Mouse (Mus musculus) C2C12 (cell line): ENCODE data around the gene Gm47985. TPM values are rescaled to one million over a fixed set of nuclear protein-coding genes. Genes with fewer than 3 reads are reported as not detected.
"Not testable (repeated sequence)": the region's sequence is repeated elsewhere in the genome, so short reads cannot be mapped to it uniquely, and the experiment has no call there.

Experiments used
- H3K27me3 ChIP-seq: one replicate; pipeline ENCODE4 v1.6.1; 2011; ENCODE audit not compliant: control insufficient read depth, insufficient read depth, insufficient read length
- H3K36me3 ChIP-seq: one replicate; pipeline ENCODE4 v1.6.1; 2011; ENCODE audit not compliant: control insufficient read depth, insufficient read depth
- H3K4me3 ChIP-seq: one replicate; pipeline ENCODE4 v1.5.1; 2011; ENCODE audit warnings: mild to moderate bottlenecking, control low read depth; ENCODE audit not compliant: poor library complexity, insufficient read depth, severe bottlenecking
- H3K79me2 ChIP-seq: one replicate; pipeline ENCODE4 v1.6.1; 2011; ENCODE audit not compliant: control insufficient read depth, insufficient read depth
- H3K79me3 ChIP-seq: one replicate; pipeline ENCODE4 v1.6.1; 2011; ENCODE audit warnings: low read depth, control low read depth
- H3ac ChIP-seq: one replicate; pipeline ENCODE3; 2011; ENCODE audit warnings: low read depth; ENCODE audit not compliant: control insufficient read depth, insufficient read length
- CEBPB ChIP-seq: IDR thresholded peaks from one replicate; pipeline ENCODE4 v1.6.1; 2011; ENCODE audit warnings: low read depth, mild to moderate bottlenecking, control low read depth, moderate library complexity
- CTCF ChIP-seq: IDR thresholded peaks from one replicate; pipeline ENCODE4 v1.5.1; 2011; ENCODE audit not compliant: control insufficient read depth, insufficient read depth, insufficient read length
- FOSL1 ChIP-seq: IDR thresholded peaks from one replicate; pipeline ENCODE4 v1.8.0; 2011; ENCODE audit warnings: mild to moderate bottlenecking, low read length; ENCODE audit not compliant: poor library complexity, insufficient read depth, severe bottlenecking
- MAX ChIP-seq: IDR thresholded peaks from one replicate; pipeline ENCODE4 v1.6.1; 2011; ENCODE audit warnings: mild to moderate bottlenecking, control low read depth
- MYOD1 ChIP-seq: IDR thresholded peaks from one replicate; pipeline ENCODE4 v1.6.1; 2011; ENCODE audit warnings: low read depth; ENCODE audit not compliant: control insufficient read depth, insufficient read length
- MYOG ChIP-seq: IDR thresholded peaks from one replicate; pipeline ENCODE4 v1.6.1; 2011; ENCODE audit not compliant: control insufficient read depth, insufficient read length; ENCODE audit errors: extremely low read depth
- USF1 ChIP-seq: IDR thresholded peaks from one replicate; pipeline ENCODE4 v1.6.1; 2011; ENCODE audit warnings: low read depth, mild to moderate bottlenecking, control low read depth, moderate library complexity
- polyA plus RNA-seq: library from polyadenylated mRNA; unstranded; fragments of >200 nt; fragmentation: generic; extraction: Trizol; gene quantifications from one replicate; pipeline ENCODE4 v1.2.1, GENCODE M21; 2012; ENCODE audit warnings: missing spikeins

Gm47985 gene
- polyA plus RNA-seq, 1 experiment, result 0.07 TPM

DNA sequence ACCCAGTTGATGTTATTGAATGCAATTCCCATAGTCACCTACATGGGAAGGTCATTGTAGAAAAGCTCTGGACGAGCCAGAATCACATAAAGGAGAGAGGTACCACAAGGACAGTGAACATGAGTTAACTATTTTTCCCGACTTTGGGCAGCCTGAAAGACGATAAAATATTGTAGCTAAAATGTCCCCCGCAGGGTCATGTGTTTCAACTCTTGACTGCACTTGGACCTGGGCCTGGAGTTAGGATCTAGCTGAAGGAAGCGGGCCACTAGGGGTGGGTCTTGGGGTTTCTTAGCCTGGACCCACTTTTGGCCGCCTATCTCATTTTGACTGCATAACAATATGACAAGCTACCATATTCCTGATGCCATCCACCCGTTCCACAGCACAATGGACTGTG, 32.1 kb upstream of the Gm47985 start:
- no peaks in the 10 kb centered on the region for H3K79me2 ChIP-seq
- H3K27me3 ChIP-seq, result no peaks in the 10 kb centered on the region
- H3K4me3 ChIP-seq, result no peak overlapping the region
- no peak for TF ChIP-seq MYOG
- TF ChIP-seq MYOD1, result no peak
- TF ChIP-seq CEBPB, result no peak
- no peak for TF ChIP-seq USF1
- TF ChIP-seq FOSL1, result no peak
- no peak for TF ChIP-seq MAX
- TF ChIP-seq CTCF, result no peak
- no peak overlapping the region for H3ac ChIP-seq
- H3K36me3 ChIP-seq, result no peaks in the 10 kb centered on the region
- no peaks in the 10 kb centered on the region for H3K79me3 ChIP-seq

DNA sequence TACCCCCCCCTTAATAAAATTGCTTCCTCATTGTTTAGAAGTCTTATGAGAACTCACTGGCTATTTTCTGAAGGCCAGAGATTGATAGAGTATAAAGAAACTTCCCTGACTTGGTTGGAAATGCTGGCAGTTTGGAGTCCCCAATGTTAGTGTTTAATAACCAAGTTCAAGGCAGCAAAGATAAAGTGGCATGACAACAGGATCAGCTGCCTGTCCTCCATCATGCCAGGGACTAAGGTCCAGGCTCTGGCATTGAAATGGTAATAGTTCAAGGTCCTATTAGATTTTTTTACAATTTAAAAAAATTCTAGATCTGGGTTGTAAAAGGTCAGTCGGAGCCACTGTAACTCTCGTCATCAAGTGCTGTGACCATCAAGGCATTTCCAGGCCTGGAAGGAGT, 31.2 kb upstream of the Gm47985 start:
- Histone ChIP-seq H3ac (no peak overlapping the region), H3K79me3 (no peaks in the 10 kb centered on the region), H3K79me2 (no peaks in the 10 kb centered on the region), H3K36me3 (no peaks in the 10 kb centered on the region), H3K27me3 (no peaks in the 10 kb centered on the region), H3K4me3 (no peak overlapping the region)
- no peak for TF ChIP-seq MAX
- TF ChIP-seq CEBPB, result no peak
- no peak for TF ChIP-seq USF1
- no peak for TF ChIP-seq CTCF
- TF ChIP-seq MYOG, result no peak
- TF ChIP-seq MYOD1, result no peak
- TF ChIP-seq FOSL1, result no peak

DNA sequence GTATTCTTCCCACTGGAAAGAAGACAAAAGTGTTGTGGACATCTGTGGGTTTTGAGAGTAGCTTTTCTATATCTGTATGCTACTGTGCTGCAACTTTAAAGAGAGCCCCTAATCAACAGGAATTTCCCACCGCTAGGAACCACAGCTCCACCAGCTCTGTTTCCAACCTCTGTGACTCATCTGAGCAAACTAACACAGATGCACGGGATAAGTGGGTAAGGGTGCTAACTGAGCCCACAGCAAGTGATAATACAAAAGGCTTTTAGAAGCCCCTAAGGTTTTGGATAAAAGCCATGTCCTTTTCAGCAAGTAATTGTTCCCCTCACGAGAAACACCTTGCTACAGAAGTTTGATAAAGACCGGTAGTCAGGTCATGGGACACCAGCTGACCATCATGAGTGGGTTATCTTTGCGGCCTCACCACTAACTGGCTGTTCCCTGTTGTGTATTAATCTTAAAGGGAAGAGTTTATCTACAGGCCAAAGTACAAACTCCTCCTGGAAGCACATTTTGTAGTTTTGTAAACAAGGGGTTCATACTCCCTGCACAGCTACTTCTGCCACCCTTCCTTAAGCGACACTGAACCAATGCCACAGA, 29.2 kb upstream of the Gm47985 start:
- H3K36me3 ChIP-seq, result no peaks in the 10 kb centered on the region
- no peak for TF ChIP-seq USF1
- no peak for TF ChIP-seq CTCF
- no peak for TF ChIP-seq MYOG
- no peak for TF ChIP-seq CEBPB
- no peak for TF ChIP-seq MAX
- TF ChIP-seq FOSL1, result no peak
- TF ChIP-seq MYOD1, result no peak
- no peaks in the 10 kb centered on the region for H3K79me2 ChIP-seq
- H3K79me3 ChIP-seq, result no peaks in the 10 kb centered on the region
- H3K27me3 ChIP-seq, result no peaks in the 10 kb centered on the region
- no peak overlapping the region for H3K4me3 ChIP-seq
- H3ac ChIP-seq, result no peak overlapping the region

DNA sequence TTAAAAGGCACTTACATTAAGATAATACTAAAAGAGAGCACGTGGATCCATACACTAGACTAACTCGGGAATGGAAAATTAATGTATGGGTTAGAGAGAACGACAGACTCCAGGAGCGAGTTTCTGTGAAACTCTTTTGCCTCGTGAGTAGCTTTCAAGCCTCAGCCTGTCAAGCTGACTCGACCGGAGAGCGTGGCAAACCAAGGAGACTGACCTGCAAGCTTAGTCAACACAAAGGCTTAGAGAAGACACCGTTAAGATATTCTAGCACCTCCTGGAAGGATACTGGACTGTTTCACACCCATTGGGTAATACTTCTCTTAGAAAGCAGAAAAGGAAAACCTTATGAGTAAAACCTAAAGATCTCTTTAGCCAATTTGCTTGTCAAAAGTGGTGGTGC, 28.2 kb upstream of the Gm47985 start:
- H3K79me2 ChIP-seq, H3K27me3 ChIP-seq, H3ac ChIP-seq, H3K4me3 ChIP-seq, H3K79me3 ChIP-seq, H3K36me3 ChIP-seq: not testable (repeated sequence)

- no peaks in the 10 kb centered on the region for H3K79me2 ChIP-seq
- H3ac ChIP-seq, result no peak overlapping the region
- no peaks in the 10 kb centered on the region for H3K27me3 ChIP-seq
- no peaks in the 10 kb centered on the region for H3K36me3 ChIP-seq
- H3K79me3 ChIP-seq, result no peaks in the 10 kb centered on the region
- TF ChIP-seq MAX (no peak), FOSL1 (no peak), CEBPB (no peak), CTCF (no peak), MYOD1 (no peak), USF1 (no peak), MYOG (no peak)
- no peak overlapping the region for H3K4me3 ChIP-seq
Observed at GRCm38 (mm10) chr1:151156129-151156528, 26.2 kb upstream of the Gm47985 start.

- no peaks in the 10 kb centered on the region for H3K27me3 ChIP-seq
- no peak overlapping the region for H3K4me3 ChIP-seq
- no peak overlapping the region for H3ac ChIP-seq
- H3K79me2 ChIP-seq, result no peaks in the 10 kb centered on the region
- no peaks in the 10 kb centered on the region for H3K79me3 ChIP-seq
- H3K36me3 ChIP-seq, result no peaks in the 10 kb centered on the region
- TF ChIP-seq USF1, result no peak
- no peak for TF ChIP-seq FOSL1
- TF ChIP-seq CEBPB, result no peak
- no peak for TF ChIP-seq CTCF
- TF ChIP-seq MYOD1, result no peak
- no peak for TF ChIP-seq MYOG
- no peak for TF ChIP-seq MAX
Observed at GRCm38 (mm10) chr1:151156777-151157632, 25.3 kb upstream of the Gm47985 start.
